Mouse (Mus musculus): ENCODE measurements around the gene Cdkn2c.

GRCm38 (mm10) chr4:109640141-109640540 lies 26.8 kb downstream of the Cdkn2c start:
- no peak for TF ChIP-seq CTCF (IDR thresholded peaks at IDR 0.05; ENCODE audit: low read depth)
- TF ChIP-seq EP300 (IDR thresholded peaks at IDR 0.05; ENCODE audit: low read depth), result no peak
